Mouse (Mus musculus): Measurements from ENCODE around the gene Wnk2.
A peak's percentile ranks its signal among the peaks of the same experiment; 100 is the strongest.

Gene Wnk2

DNA sequence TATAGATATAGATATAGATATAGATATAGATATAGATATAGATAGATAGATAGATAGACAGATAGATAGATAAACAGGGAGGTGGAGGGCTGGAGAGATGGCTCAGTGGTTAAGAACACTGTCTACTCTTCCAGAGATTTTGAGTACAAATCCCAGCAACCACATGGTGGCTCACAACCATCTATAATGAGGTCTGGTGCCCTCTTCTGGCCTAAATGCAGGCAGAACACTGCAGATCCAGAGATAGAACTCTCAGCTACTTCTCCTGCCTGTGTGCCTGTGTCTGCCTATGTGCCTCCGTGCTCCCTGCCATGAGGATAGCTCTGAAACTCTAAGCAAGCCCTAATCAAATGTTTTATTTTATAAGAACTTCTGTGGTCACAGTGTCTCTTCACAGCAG, 100.4 kb downstream of the Wnk2 start:
- no peak for DNase-seq (ENCODE audit: low read depth, low spot score)

DNA sequence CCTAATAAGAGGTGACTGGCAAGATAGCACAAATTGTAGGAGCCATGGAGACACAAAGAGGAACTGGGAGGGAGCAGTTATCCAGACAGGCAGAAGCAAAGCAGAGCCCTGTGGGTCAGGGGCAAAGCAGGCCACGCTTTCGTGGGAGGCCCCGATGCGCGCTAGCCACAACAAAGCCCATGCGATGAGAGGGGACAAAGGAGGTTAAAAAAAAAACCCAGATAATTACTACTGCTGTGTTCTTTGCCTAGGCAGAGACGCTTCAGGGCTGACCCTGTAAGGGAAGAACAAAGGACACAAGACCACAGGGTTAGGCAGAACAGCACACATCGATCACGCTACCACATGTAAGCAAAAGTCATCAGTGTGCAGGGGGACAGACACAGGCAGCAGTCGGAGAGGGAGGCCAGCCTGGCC, 103.7 kb downstream of the Wnk2 start:
- no peak for DNase-seq (ENCODE audit: low read depth, low spot score)

DNA sequence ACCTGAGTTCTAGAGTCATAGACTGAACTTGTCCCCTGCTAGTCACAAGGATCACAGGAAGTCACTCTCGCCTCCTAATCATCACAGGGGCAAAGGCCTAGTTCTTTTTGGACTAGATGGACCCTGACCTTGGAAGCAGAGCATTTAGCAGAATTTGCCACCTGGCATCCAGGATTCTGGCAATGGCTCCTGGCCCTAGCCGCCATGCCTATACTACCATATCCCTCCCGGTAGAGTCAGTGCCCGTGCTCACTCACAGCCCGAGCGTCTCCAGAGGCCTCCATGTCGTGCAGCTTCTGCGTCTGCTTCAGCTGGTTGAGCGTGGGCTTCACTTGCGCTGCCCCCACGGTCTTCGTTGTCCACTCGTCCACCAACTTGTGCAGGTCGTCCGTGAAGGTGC, 105.4 kb downstream of the Wnk2 start:
- no peak for DNase-seq (ENCODE audit: low read depth, low spot score)

DNA sequence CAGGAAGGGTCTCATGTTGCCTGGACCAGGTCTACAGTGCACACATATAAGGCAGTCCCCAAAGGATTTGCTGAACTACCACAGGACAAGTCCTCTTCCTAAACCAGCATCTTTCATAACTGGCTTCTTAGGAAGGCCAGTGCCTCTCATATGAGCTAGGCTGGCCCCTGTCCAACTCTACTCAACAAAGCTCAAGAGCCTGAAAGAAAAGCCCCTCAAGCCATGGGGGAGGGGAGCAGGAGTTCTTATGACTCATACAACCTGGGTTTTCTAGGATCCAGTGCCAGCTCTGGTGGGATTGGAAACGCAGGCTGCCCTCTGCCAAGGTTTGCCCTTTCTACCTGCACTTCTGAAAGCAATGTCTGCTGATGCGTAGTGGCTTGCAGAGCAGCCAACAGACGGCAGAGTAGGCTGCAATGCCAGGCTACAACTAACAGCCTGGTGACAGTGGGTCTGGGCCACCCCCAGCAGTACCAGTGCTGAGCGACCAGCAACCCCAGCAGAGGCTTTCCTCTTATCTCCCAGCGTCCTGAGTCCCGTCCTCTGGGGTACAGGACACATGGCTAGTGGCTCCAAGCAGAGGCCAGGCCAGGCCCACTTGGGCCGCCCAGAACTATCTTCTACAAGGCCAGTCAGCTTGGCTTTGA, 110.8 kb downstream of the Wnk2 start:
- no peak for DNase-seq (ENCODE audit: low read depth, low spot score)

DNA sequence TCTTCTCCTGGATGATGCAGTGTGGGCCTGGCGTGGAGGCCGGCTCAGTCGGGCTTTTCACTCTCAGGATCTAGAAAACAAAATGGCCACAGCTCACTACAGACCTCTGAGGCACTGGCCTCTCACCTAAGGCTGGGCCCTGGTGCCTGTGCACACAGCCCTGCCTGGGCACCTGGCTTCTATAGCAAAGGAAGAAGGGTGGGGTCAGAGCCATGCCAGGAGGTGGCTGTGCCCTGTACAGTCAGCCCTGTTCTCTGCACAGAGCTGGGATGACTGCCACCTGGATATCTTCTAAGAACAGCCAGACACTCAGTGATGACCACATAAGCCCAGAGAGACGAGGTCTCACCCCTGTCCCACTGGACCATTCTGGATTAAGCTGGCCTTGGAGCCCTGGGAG, 111.4 kb downstream of the Wnk2 start:
- no peak for DNase-seq (ENCODE audit: low read depth, low spot score)

DNA sequence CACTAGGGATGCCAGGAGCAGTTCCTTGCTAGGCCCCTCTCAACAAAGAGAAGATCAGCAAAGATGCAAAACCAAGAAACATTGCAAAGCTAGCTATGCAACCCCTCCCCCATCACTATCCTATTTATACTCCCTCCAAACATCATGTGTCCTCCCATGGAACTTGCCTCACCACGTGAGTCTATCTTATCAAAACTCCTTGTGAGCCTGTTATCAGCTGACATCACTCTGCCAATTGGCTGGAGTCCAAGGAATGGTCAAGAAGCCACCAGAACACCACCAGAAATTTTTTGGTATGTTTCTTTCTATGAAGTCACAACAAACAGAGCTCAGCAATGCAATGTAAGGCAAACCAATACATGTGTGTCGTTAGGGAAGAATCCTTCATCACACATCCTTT, 116.8 kb downstream of the Wnk2 start:
- no peak for DNase-seq (ENCODE audit: low read depth, low spot score)

DNA sequence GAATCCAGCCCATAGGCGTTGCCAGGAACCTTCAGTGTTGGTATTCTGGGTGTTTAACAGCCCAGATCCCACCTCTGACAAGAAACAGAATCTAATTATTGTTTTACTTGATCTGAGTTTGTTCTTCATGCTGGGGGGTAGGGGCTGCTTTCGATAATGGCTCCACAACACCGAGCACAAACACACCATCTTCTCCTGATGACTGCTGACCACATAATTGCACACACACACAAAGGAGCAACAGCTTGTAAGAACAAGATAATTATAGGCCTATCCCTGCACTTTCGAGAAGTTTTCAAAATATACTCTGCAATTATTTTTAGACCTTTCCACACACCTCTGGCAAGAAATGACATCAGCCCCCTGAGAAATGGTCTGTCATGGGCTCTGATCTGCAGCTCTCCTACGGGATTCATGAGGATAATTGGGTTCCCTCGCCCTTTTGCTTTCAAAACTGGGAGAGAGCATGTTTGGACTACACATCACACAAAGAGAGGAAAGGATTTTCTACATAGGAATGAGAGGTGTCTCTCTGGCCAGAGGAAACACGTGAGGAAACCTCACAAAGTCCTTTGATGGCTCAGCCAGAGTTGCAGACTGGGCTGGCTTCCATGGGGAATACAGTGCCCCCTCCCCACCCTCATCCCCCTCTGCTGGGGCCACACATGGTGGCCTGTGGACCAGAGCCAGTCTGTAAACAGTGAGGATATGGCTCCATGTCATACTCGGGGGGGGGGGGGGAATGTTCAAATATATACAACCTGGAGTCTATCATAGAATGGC, 118.9 kb downstream of the Wnk2 start:
- no peak for DNase-seq (ENCODE audit: low read depth, low spot score)

DNA sequence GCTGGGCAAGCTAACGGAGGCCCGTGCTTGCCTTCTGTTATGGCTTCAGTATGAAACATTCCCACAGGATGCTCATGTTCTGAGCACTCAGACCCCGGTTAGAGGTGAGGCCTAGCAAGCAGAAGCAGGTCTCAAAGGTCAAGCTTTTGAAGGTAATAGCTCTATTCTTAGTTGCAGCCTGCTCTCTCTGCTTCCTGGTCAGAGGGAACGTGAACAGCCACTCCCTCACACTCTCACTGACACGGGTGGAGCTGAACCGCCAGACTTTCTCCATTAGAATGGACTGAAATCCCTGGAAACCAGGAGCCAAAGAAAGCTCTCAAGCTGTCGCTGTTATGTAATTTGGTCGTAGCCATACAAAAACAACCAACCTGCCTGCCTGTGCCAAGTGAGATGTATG, 120.8 kb downstream of the Wnk2 start:
- DNase-seq (ENCODE audit: low read depth, low spot score): no peak

DNA sequence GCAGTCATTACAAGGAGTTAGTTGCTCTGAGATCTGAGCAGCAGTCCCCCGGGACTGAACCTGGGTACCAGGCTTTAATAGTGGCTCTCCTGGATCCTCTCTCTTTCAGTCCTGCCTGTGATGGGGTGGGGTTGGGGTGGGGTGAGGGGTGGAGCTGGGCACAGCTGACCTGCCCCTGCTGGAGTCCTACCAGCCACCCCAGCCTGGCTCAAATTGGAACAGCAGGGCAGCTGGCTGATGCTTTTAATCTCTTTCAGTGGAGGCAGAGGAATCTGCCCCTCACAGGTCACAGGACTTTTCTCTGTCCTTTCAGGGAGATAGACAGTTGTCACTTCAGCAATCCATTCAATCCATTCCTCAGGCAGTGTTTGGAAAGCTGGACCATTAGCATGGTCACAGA, 122.3 kb downstream of the Wnk2 start:
- DNase-seq (ENCODE audit: low read depth, low spot score): no peak

DNA sequence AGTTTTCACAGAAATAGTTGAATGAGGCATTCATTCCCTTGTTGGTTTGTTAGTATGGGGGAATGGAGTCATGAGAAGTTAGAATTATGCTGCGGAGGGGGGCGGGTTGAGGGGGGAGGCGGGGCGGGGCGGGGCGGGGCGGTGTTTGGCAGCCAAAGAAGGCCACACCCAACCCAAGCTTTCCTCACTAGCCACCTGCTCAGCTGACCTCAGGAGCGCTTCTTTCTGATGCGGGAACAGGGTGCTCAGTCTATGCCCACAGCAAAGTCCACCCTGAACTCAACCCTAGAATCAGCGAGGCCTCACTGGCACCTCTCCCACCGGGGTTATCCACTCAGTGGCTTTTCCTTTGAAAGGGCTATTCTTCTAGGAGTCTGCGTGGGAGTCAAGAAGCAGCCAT, 123.1 kb downstream of the Wnk2 start:
- DNase-seq (ENCODE audit: low read depth, low spot score): no peak

DNA sequence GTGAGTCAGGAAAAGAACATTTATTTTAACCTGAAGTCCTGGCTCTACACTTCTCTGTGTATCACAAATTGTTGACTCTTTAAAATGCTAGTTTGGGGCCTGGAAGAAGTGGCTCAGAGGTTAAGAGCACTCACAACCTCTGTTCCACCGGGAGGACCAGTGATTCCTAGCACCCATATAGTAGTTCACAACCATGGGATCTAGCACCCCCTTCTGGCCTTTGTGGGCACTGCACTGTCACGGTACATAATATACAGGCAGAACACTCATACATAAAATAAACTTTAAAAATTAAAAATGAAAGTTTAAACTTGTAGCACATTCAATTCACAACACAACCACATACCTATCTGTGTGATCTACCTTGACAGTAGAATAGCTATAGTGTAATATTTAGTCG, 126.1 kb downstream of the Wnk2 start:
- peak; percentile 57 for DNase-seq (ENCODE audit: low read depth, low spot score)

DNA sequence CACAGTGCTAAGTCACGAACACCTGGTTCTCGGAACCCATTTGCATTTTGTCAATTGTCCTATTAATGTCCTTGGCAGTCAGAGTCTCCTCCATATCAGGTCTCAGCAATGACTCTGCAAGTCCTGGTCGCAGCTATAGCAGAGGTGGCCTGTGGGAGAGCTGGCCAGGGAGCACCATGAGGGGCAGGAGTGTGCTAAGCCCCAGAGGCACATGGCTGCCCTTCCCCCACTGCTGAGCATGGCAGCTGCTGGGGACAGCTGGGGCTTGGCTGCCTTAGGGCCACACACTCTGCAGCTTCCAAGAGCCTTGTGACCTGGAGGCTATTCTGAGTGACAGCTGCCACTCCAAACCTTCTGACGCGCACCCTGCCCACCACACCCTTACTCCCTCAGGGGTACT, 127.7 kb downstream of the Wnk2 start:
- no peak for DNase-seq (ENCODE audit: low read depth, low spot score)

DNA sequence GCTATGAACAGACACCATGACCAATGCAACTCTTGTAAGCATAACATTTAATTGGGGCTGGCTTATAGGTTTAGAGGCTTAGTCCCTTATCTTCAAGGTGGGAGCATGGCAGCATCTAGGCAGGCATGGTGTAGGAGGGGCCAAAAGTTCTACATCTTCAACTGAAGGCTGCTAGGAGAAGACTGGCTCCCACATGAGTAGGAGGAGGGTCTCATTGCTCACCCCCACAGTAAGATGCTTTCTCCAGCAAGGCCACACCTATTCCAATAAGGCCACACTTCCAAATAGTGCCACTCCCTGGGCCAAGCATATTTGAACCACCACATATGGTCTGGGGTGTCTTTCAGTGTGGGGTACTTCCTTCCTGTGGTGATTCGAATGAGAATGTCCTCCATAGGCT, 130.4 kb downstream of the Wnk2 start:
- DNase-seq (ENCODE audit: low read depth, low spot score): no peak

DNA sequence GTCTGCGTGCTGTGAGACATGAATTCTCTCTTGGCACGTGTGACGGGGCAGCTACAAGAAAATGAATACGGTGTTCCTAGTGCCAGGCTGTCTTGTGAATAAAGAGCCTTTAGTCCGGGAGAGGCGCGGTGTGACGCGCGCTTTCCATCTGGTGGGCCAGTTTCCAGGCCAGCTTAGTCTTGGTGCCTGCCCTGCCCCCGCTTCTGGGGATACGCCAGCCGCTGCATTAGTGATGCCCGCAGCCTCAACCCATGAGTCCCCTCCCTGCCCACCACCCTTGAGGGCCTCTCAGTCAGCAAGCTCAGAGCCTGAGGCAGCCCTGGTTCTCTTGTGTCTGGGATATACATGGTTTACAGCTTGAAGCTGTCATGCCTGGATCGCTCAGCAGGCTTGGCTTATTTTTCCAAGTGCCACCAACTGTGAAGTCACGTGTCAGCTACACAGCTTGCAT, 131.5 kb downstream of the Wnk2 start:
- no peak for DNase-seq (ENCODE audit: low read depth, low spot score)

DNA sequence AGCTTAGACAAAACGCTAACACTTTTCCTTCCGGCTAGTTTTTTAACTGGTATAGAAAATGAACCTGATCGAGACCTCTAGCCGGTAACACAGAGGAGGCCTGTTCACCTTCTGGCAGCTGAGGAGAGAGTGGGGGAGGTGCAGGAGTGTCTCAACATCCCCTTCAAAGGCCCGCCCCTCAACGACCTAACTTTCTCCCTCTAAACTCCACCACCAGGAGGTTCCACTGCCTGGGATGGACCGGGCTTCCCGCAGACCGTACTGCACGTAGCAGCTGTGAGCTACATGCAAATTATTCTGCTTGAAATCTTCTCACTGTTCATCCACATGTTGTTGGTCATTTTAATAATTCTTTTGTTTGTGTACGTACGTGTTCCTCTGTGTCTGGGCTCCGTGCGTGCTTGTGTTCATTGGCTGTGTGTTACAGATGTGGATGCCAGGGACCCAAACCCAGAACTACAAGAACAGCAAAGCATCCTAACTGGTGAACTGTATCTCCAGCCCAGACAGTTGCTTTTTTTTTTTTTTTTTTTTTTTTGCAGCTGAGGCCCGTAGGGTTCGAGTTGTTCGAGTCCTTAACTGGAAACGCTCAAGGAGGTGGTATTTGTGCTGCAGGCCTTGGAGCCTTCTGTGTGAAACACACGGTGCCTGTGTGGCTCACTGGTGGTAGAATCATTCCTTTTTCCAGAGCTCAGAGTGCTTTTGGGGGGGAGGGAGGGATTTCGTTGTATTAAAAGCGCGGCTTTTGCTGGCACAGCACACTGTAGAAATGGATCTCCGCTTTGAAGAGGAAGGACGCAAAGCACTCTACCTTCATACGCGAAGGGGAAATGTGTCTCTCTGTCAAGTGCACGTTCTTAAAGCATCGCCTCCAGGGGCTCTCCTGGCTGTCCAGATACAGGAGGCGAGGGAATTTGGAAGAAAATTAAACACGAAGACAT, 132.2 kb downstream of the Wnk2 start:
- peak; percentile 21 for DNase-seq (ENCODE audit: low read depth, low spot score)

DNA sequence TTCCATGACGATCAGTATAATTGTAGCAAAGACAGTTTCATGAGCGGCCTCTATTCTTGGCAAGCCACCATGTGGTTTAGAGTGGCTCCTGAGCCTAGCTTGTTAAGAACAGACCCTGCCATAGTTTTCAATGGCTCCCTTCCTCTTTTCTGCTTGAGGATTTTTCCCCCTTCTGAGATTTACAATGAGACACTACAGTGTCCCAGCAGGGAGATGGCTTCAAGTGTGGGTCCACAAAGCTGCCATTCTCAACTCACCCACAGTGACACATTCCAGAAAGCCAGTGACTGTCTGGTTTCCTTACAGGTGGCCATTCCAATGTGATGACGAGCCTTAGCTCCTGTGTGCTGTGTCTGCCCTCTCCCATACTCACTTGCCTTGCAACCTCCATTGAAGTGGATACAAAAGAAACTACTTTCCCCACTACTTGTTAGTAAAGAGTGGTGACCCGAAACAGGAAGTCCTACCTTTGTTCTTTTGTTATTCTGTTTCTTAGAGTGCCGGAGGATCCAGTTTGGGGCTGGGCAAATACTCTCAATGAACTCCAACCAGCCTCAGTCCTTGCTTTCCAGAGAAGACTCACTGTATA, 134.5 kb downstream of the Wnk2 start:
- no peak for DNase-seq (ENCODE audit: low read depth, low spot score)

DNA sequence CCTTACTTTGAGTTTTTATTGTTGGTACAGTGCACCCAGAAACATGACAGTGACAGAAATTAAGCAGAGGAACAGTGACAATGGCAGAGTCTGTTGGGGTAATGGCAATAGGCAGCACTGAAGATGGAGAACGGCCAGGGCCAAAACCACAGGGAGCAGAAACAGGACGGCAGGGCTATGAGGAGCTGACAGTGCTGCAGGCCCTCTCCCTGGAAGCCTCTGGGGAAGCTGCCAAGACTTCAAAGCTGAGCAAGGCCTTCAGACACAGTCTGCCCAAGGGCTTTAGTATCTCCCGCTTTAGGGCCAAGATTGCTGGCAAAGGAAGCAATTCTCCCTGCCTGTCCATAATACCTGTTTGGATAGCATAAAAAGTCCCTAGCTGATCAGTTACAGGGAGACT, 146.1 kb downstream of the Wnk2 start:
- no peak for DNase-seq (ENCODE audit: low read depth, low spot score)

DNA sequence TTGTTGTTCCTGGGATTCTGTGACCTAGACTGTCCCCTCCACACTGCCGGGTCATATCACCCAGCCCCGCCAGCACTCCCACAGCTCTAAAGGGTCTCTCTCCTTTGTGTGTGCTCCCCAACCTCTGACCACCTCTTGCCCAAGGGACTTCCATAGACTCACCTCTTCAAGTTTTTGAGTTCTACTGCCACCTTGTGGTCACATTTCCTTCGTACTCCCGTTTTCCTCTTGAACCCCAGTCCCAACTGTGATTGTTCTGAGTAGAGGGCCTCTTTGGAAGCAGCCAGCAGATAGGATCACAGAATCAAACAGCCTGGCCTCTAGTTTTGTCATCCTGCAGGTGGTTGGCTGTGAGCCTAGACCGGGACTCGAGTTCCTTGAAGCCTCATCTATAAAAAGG, 149.2 kb downstream of the Wnk2 start:
- DNase-seq (ENCODE audit: low read depth, low spot score): peak; percentile 72

DNA sequence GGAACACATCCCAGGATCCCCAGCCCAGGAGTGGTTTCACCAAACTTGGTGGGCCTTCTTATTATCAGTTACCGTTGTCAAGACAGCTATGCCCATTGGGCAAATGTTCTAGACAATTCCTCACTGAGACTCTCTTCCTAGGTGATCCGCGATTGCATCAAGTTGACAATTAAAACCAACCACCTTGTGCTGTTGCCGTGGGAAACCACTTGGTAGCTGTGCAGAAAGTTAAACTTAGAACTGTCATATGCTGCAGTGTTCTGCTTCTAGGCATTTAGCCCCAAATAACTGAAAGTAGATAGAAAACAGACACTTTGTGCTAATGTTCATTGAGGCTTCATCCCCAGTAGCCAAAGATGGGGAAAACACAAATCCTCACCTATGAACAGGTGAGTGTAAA, 151.1 kb downstream of the Wnk2 start:
- no peak for DNase-seq (ENCODE audit: low read depth, low spot score)

DNA sequence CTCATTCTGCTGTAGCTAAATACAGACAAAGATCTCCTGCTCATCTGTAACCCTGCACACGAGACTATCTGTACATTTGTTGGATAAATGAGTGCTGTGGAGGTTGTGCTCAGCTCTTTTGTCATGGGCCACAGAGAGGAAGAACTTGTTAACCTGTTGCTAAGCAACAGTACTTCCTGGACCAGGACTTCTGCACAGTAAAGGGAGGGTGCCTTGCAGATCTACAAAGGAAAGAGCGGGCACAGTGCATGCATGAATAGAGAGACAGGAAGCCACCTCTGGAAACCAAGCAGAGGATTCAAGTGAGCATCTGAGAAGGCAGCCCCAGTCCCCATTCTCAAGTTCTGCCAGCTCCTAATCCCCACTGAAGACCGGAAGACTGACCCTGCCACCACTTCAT, 152.9 kb downstream of the Wnk2 start:
- DNase-seq (ENCODE audit: low read depth, low spot score): peak; percentile 85

DNA sequence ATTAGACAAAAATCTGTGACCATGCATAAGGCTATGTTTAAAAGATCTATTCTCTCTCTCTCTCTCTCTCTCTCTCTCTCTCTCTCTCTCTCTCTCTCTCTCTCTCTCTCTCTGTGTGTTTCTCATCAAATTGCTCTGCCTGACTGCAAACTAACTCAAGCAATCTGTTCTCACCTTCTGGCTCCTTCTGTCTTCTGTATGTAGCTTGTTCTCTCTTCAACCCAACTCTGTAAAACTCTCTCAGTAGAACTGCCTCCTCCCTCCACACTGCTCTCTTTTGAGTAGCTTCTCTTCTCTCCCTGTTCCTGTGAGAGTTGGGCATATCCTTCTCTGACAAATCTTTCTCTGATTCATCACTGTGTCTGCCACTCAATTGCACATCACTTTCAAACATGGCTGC, 154.9 kb downstream of the Wnk2 start:
- no peak for DNase-seq (ENCODE audit: low read depth, low spot score)

DNA sequence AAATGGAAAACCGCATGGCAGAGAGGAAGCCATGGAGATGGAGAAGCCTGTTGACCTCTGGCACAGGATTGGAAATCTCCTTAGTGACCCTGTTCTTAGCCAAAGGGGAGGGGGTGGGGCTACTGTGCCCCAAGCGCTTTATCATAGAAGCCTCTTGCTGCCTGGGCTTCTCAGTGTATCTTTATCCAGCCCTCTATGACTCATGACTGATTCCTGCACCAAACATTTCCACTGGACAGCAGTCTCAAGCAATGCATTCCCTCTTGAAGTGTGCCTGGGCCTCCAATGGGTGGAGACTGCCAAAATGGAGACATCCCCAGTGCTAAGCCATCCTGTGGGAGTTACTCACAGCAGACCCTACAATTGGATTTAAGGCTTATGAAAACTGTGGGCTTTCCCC, 157.7 kb downstream of the Wnk2 start:
- DNase-seq (ENCODE audit: low read depth, low spot score): no peak

All from CD4-positive helper T cell, adult 2 months (primary cell).